Mouse (Mus musculus): ENCODE results near the gene Zdhhc1. TPM values are rescaled to one million over a fixed set of nuclear protein-coding genes. Genes with fewer than 3 reads are reported as not detected.

Zdhhc1 gene
- 9.3 TPM for polyA plus RNA-seq (2017; shearing (Covaris generic))

GRCm38 (mm10) chr8:105496439-105497180, at the start of gene Zdhhc1:
Gene Zdhhc1, minus strand, starts transcription at chr8:105496902.

GRCm38 (mm10) chr8:105518436-105519313, 22.0 kb upstream of the Zdhhc1 start, which contains the start of gene Hsd11b2:
Gene Hsd11b2, plus strand, starts transcription at chr8:105518755.

GRCm38 (mm10) chr8:105471314-105472015, 25.2 kb downstream of the Zdhhc1 start, which contains the start of gene Tppp3:
Gene Tppp3, minus strand, starts transcription at chr8:105471526.

Other genes with a start within 250 kb of the Zdhhc1 start
- 0.67 TPM for gene B3gnt9, start 241.7 kb downstream of the Zdhhc1 start, polyA plus RNA-seq (2017; shearing (Covaris generic))
- gene Tradd, start 232.3 kb downstream of the Zdhhc1 start, polyA plus RNA-seq (2017; shearing (Covaris generic)): 46.7 TPM
- gene Fbxl8, start 232.3 kb downstream of the Zdhhc1 start, polyA plus RNA-seq (2017; shearing (Covaris generic)): 9.4 TPM
- 2.4 TPM for gene Hsf4, start 227.1 kb downstream of the Zdhhc1 start, polyA plus RNA-seq (2017; shearing (Covaris generic))
- gene Nol3, start 220.8 kb downstream of the Zdhhc1 start, polyA plus RNA-seq (2017; shearing (Covaris generic)): not detected
- 2.6 TPM for gene 4931428F04Rik, start 207.0 kb downstream of the Zdhhc1 start, polyA plus RNA-seq (2017; shearing (Covaris generic))
- gene Exoc3l, start 200.8 kb downstream of the Zdhhc1 start, polyA plus RNA-seq (2017; shearing (Covaris generic)): 1.3 TPM
- gene E2f4, start 199.2 kb downstream of the Zdhhc1 start, polyA plus RNA-seq (2017; shearing (Covaris generic)): 134 TPM
- gene Elmo3, start 191.3 kb downstream of the Zdhhc1 start, polyA plus RNA-seq (2017; shearing (Covaris generic)): 5.1 TPM
- gene Lrrc29, start 170.6 kb downstream of the Zdhhc1 start, polyA plus RNA-seq (2017; shearing (Covaris generic)): 1.1 TPM
- 54.6 TPM for gene Tmem208, start 170.5 kb downstream of the Zdhhc1 start, polyA plus RNA-seq (2017; shearing (Covaris generic))
- gene Fhod1, start 148.9 kb downstream of the Zdhhc1 start, polyA plus RNA-seq (2017; shearing (Covaris generic)): 0.79 TPM
- gene Slc9a5, start 148.1 kb downstream of the Zdhhc1 start, polyA plus RNA-seq (2017; shearing (Covaris generic)): 0.12 TPM
- gene Plekhg4, start 123.6 kb downstream of the Zdhhc1 start, polyA plus RNA-seq (2017; shearing (Covaris generic)): not detected
- gene Kctd19, start 83.4 kb downstream of the Zdhhc1 start, polyA plus RNA-seq (2017; shearing (Covaris generic)): not detected
- gene Lrrc36, start 83.3 kb downstream of the Zdhhc1 start, polyA plus RNA-seq (2017; shearing (Covaris generic)): not detected
- gene Tppp3, start 25.4 kb downstream of the Zdhhc1 start, polyA plus RNA-seq (2017; shearing (Covaris generic)): 1.8 TPM
- 0.74 TPM for gene Hsd11b2, start 21.9 kb upstream of the Zdhhc1 start, polyA plus RNA-seq (2017; shearing (Covaris generic))
- 68.6 TPM for gene Atp6v0d1, start 69.1 kb upstream of the Zdhhc1 start, polyA plus RNA-seq (2017; shearing (Covaris generic))
- 11.9 TPM for gene Ripor1, start 108.4 kb upstream of the Zdhhc1 start, polyA plus RNA-seq (2017; shearing (Covaris generic))
- 162 TPM for gene Ctcf, start 139.7 kb upstream of the Zdhhc1 start, polyA plus RNA-seq (2017; shearing (Covaris generic))
- 1.6 TPM for gene Agrp, start 140.5 kb upstream of the Zdhhc1 start, polyA plus RNA-seq (2017; shearing (Covaris generic))
- gene Carmil2, start 189.4 kb upstream of the Zdhhc1 start, polyA plus RNA-seq (2017; shearing (Covaris generic)): 88.2 TPM
- 75.5 TPM for gene Acd, start 204.2 kb upstream of the Zdhhc1 start, polyA plus RNA-seq (2017; shearing (Covaris generic))
- 30.0 TPM for gene Pard6a, start 204.2 kb upstream of the Zdhhc1 start, polyA plus RNA-seq (2017; shearing (Covaris generic))
- not detected for gene 4933405L10Rik, start 210.8 kb upstream of the Zdhhc1 start, polyA plus RNA-seq (2017; shearing (Covaris generic))
- gene Enkd1, start 211.3 kb upstream of the Zdhhc1 start, polyA plus RNA-seq (2017; shearing (Covaris generic)): 2.7 TPM